Mouse (Mus musculus): ENCODE data around the gene Crlf2. TPM values are rescaled to one million over a fixed set of nuclear protein-coding genes. Genes with fewer than 3 reads are reported as not detected.

Gene Crlf2
- total RNA-seq, 2 experiments from 2014 or later, result 34.5 to 41.9 TPM

- peak in 1 of 2 experiments; percentile 41 for DNase-seq
These were observed 10.1 kb downstream of the Crlf2 start for GRCm38 (mm10) chr5:109548712-109549111.

- DNase-seq, result no peak
These were observed 11.7 kb downstream of the Crlf2 start for GRCm38 (mm10) chr5:109547112-109547511.

GRCm38 (mm10) chr5:109509679-109510078, 49.1 kb downstream of the Crlf2 start:
- DNase-seq, result no peak

- peak in 1 of 2 experiments; percentile 33 for DNase-seq
These were observed 52.1 kb downstream of the Crlf2 start for GRCm38 (mm10) chr5:109506729-109507128.

Other genes starting within 250 kb of the Crlf2 start
- gene Vmn2r16, start 228.8 kb downstream of the Crlf2 start, total RNA-seq (2021), result not detected
- not detected for gene Vmn2r17, start 139.3 kb downstream of the Crlf2 start, total RNA-seq (2021)
- 1 to 10 TPM; 1.8 to 3.4 TPM for gene 5430403G16Rik, start 132.0 kb upstream of the Crlf2 start, total RNA-seq (2021)
- gene 4930522L14Rik, start 192.9 kb upstream of the Crlf2 start, total RNA-seq (2021), result 1 to 10 TPM; 4.7 to 9.5 TPM